Mouse (Mus musculus) spleen, adult 2 months (tissue): Measurements from ENCODE around the gene D2hgdh.
"Not testable (repeated sequence)": the region's sequence is repeated elsewhere in the genome, so short reads cannot be mapped to it uniquely, and the experiment has no call there.

Source experiments
- CTCF ChIP-seq: fragments of 200-500 bp; IDR thresholded peaks from 2 replicates; pipeline ENCODE4 v1.5.1; 2011; ENCODE audit warnings: mild to moderate bottlenecking, inconsistent platforms; ENCODE audit not compliant: insufficient read depth, insufficient read length, insufficient replicate concordance; ENCODE audit errors: extremely low read depth
- POLR2A ChIP-seq: fragments of 200-500 bp; IDR thresholded peaks from 2 replicates; pipeline ENCODE4 v1.6.1; 2011; ENCODE audit warnings: low read depth, low read length, inconsistent platforms

- TF ChIP-seq CTCF, POLR2A: not testable (repeated sequence)
Measured at GRCm38 (mm10) chr1:93832754-93833360, 8.1 kb downstream of the D2hgdh start.
